Mouse (Mus musculus): ENCODE results near the gene Gpr108. TPM values are rescaled to one million over a fixed set of nuclear protein-coding genes. Genes with fewer than 3 reads are reported as not detected.

The Gpr108 gene
- total RNA-seq, 2 experiments from 2014 or later, result 20.5 to 22.6 TPM

- DNase-seq, result peak in 1 of 2 experiments; percentile 4
- intact Hi-C loops (cut with DNase I), result no loop called here
Observed at GRCm38 (mm10) chr17:57221911-57222310, 26.3 kb downstream of the Gpr108 start.

GRCm38 (mm10) chr17:57219884-57220207, 28.4 kb downstream of the Gpr108 start:
- intact Hi-C loops (cut with DNase I), result loop anchor here (1.0 to 2.0 kb wide), 2 partner anchors 57 to 115 kb away; no protein-coding TSS in a partner anchor
- peak in 1 of 2 experiments; percentile 9 for DNase-seq

GRCm38 (mm10) chr17:57219167-57219883, 28.9 kb downstream of the Gpr108 start:
- intact Hi-C loops (cut with DNase I), result loop anchor here (1.0 to 2.0 kb wide), 2 partner anchors 57 to 116 kb away; no protein-coding TSS in a partner anchor
- peak; percentile 75 to 80 for DNase-seq

- intact Hi-C loops (cut with DNase I), result loop anchor here (2.0 kb wide), 1 partner anchor 58 kb away; no protein-coding TSS in a partner anchor
- DNase-seq, result peak in 1 of 2 experiments; percentile 5
Observed at GRCm38 (mm10) chr17:57218335-57218900, 29.8 kb downstream of the Gpr108 start.

DNA sequence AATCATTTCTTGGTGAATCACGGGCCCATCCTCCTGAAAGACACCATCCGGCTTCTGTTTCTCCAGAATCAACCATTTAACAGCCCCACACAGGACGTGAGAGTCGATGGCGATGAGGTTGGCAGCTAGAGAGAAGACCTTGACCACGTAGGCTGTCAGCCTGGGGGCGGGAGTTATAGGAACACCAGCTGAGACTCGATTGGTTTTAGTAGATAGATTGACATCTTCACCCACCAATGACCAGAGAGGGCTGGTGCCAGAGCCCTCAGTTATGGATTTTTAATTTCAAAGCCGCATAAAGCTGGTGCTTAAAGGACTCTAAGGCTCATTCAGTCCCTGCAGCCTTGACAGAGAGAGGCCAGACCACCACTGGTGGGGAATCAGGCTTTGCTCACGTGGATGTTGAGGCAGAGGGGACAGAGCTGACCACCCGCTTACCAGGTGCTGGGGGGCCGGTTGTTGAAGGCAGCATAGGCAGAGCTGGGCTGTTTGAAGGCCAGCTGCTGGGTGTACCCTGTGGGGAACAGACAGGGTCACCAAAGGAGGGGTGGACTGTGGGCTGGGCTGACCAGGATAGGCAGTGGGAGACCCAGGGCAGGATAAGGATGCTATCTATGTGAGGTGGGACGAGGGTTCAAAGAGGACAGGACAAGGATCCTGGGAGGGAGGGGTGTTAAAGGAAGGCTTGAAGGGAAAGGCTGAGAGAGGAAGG, 33.4 kb downstream of the Gpr108 start:
- intact Hi-C loops (cut with DNase I), result no loop called here
- DNase-seq, result no peak

- intact Hi-C loops (cut with DNase I), result no loop called here
- no peak for DNase-seq
Observed at GRCm38 (mm10) chr17:57211501-57211900, 36.7 kb downstream of the Gpr108 start.

GRCm38 (mm10) chr17:57209330-57209729, 38.9 kb downstream of the Gpr108 start:
- intact Hi-C loops (cut with DNase I), result no loop called here
- no peak for DNase-seq

- no peak for DNase-seq
- intact Hi-C loops (cut with DNase I), result no loop called here
Observed at GRCm38 (mm10) chr17:57207938-57208337, 40.3 kb downstream of the Gpr108 start.

DNA sequence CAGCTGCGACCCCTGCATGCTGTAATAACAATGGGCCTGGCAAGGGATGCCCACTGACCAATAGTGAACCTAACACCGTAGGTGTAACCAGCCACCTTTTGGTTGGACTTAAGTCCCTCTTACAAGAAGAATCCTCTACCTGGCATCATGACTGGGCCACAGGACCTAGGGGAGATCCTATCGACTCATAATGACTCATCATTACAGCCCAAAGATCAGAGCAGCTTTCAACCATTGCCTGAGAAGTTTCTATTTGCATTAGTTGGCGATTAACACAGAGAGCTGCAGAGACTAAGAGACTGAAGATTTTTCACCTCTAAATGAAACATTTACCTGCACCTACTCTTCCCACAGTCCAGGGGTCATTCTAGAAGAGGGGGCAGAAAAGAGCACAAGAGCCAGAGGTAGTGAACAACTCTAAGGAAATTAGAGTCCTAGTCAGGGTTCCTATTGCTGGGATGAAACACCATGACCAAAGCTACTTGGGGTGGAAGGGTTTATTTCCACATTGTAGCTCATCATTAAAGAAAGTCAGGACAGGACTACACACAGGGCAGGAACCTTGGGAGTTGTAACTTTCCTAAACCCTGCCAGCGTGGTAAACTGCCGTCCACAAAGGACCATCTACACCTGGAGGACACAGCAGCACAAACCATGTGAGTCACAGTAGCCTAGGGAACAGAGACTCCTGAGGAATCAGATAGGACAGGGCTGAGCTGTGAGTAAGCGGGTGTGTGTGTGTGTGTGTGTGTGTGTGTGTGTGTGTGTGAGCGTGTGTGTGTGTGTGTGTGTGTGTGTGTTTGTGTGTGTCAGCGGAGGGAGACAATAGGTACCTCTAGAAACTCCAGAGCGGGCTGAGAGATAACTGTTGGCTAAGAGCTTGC, 46.2 kb downstream of the Gpr108 start:
- intact Hi-C loops (cut with DNase I), result no loop called here
- no peak for DNase-seq

DNA sequence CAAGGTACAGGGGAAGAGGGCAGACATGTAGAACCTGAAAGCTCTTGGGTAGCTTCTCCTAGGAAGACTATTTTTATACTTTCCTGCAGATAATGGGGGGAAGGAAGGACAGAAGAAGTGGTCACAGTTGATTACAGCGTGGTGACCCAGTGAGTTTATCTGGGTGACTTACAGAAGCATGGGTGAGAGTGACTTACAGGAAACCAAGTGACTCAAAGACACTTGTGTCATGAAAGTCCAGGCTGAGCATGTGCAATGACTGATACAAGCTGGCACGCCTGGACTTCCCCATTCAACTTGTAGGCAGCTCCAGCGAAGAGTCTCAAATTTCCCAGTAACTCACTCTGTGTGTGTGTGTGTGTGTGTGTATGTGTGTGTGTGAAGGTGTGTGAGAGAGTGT, 50.0 kb downstream of the Gpr108 start:
- no peak for DNase-seq
- intact Hi-C loops (cut with DNase I), result no loop called here

- DNase-seq, result no peak
- intact Hi-C loops (cut with DNase I), result no loop called here
Observed at GRCm38 (mm10) chr17:57195326-57196010, 52.8 kb downstream of the Gpr108 start.

DNA sequence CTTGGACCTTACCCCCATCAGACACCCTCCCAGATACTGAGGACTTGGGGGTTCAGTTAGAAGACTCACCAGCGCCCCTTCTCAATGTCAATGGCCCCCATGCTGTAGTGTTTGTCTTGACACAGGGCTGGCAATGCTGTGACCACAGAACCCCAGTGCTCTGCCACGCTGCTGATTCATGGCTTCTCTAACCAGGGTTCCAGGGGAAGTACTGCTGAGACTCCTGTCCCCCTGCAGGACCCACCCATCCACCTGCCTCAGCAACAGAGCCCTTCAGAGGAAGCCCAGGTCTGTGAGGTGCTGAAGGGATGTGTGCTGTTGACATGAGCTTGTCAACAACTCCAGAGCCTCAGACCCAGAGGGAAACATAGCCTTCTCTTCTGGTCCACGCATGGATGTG, 53.5 kb downstream of the Gpr108 start:
- DNase-seq, result no peak
- intact Hi-C loops (cut with DNase I), result no loop called here

GRCm38 (mm10) chr17:57194041-57194507, 54.2 kb downstream of the Gpr108 start, which contains the start of gene Tnfsf14:
TSS of gene Tnfsf14 (minus strand) at chr17:57194177.
- intact Hi-C loops (cut with DNase I), result no loop called here
- no peak for DNase-seq

DNA sequence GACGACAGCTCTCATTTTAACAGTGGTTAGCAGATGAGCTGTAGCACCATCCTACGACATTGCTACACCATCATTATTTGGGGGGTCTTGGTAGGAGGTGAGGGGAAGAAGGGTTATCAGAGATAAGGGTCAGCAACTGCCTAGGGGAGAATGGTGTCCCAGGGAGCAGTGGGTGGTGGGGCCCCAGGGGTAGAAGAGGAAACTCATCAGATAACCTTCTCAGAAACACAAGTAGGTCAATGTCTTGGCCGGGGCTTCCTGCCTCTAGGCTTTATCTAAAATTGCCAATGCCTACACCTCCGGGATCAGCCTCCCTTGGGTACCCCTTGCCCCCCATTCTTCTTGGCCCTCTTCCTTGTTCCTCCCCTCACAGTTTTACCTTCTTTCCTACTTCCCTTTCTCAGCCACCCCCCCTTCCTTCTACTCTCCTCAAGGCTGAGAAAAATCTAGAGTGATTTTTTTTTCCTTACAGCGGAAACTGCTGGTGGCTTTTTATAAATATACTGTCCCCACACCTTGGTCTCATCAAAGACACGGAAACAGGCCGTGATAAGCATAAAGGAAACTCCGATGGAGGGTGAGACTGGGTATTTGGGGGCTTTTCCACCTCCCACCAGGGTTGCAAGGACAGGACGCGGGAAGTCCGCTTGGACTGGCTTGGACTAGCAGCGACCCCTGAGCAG, 59.6 kb downstream of the Gpr108 start:
- intact Hi-C loops (cut with DNase I), result no loop called here
- no peak for DNase-seq

DNA sequence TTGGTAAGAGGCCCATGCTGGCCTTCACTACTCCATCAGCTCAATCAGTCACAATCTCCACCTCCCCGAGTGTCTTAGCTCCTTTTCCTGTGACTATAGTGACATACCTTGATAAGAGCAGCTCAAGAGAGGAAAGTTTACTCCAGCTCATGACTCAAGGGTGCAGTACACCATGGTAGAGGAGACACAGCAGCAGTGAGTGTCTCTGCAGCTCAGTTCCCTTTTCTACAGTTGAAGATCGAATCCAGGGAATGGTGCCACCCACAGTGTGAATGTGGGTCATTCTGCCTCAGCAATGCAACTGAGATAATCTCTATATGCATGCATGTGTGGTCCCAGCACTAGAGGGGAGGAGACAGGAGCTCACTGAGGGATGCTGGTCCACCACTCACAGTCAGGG, 62.6 kb downstream of the Gpr108 start:
- DNase-seq, result no peak
- intact Hi-C loops (cut with DNase I), result no loop called here
